Mouse (Mus musculus) stomach, embryonic 15.5 days (tissue): ENCODE measurements around the gene Per2. TPM values are rescaled to one million over a fixed set of nuclear protein-coding genes. Genes with fewer than 3 reads are reported as not detected.

Source experiments
- ATAC-seq: fragments of 200-750 bp; cut with Nextera tagmentation; 2 replicates; pipeline ENCODE4 v1.8.0; 2017; ENCODE audit warnings: low read depth, moderate number of reproducible peaks, moderate TSS enrichment; ENCODE audit not compliant: insufficient read depth, low FRiP score
- H3K27ac ChIP-seq: fragments of 300-500 bp; sonication (generic); 2 replicates; pipeline ENCODE4 v1.5.1; 2015; ENCODE audit warnings: mild to moderate bottlenecking, inconsistent platforms
- H3K27me3 ChIP-seq: fragments of 300-500 bp; sonication (generic); replicated peaks from 2 replicates; pipeline ENCODE4 v1.6.1; 2015; ENCODE audit warnings: inconsistent platforms
- H3K36me3 ChIP-seq: fragments of 300-500 bp; sonication (generic); 2 replicates; pipeline ENCODE4 v1.6.1; 2015; ENCODE audit warnings: inconsistent platforms
- H3K4me1 ChIP-seq: fragments of 300-500 bp; sonication (generic); 2 replicates; pipeline ENCODE4 v1.6.1; 2015; ENCODE audit warnings: inconsistent platforms
- H3K4me2 ChIP-seq: fragments of 300-500 bp; sonication (generic); 2 replicates; pipeline ENCODE4 v1.6.1; 2015; ENCODE audit warnings: mild to moderate bottlenecking, inconsistent platforms
- H3K4me3 ChIP-seq: fragments of 300-500 bp; sonication (generic); replicated peaks from 2 replicates; pipeline ENCODE4 v1.5.1; 2015; ENCODE audit warnings: inconsistent platforms
- H3K9ac ChIP-seq: fragments of 300-500 bp; sonication (generic); 2 replicates; pipeline ENCODE4 v1.6.1; 2015; ENCODE audit warnings: inconsistent platforms
- H3K9me3 ChIP-seq: fragments of 300-500 bp; sonication (generic); 2 replicates; pipeline ENCODE4 v1.6.1; 2016; ENCODE audit warnings: inconsistent platforms
- WGBS: fragments of 180-500 bp; shearing (Covaris S2); methylation state at CpG from one replicate; pipeline ENCODE4 v1.1.7; 2015; 5-methylcytosine and 5-hydroxymethylcytosine counted together
- polyA plus RNA-seq: library from polyadenylated mRNA; unstranded; fragments of >200 nt; fragmentation: Nextera tagmentation; extraction: Ambion mirVana; gene quantifications from 2 replicates; pipeline ENCODE4 v1.2.1, GENCODE M21; 2015

Gene Per2
- polyA plus RNA-seq, 1 experiment from 2014 or later: 6.5 TPM

DNA sequence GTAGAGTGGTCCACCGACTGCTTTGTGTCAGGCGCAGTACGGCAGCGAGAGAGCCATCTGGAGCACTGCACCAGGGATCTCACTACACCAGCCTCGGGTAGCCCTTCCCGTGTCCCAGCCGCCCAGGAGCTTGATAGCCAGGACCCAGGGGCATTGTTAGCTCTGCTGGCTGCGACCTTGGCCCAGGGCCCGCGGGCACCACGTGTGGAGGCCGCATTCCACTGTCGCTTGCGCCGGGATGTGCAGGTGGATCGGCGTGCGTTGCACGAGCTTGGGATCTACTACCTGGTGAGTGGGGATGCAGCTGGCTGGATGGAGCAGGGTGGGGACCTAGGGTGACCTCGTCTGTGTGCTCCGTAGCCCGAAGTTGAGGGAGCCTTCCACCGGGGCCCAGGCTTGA lies 89.1 kb downstream of the Per2 start:
- no peak for ATAC-seq
- peak overlapping the region; percentile 26; the same call in 1 of the 2 replicates for H3K27ac ChIP-seq
- peaks cover 6% of the 10 kb centered on the region; the same call in 1 of the 2 replicates for H3K4me1 ChIP-seq
- H3K9me3 ChIP-seq: no peaks in the 10 kb centered on the region
- 80% methylated on average over 23 of the region's 23 CpGs for WGBS
- no peak overlapping the region for H3K4me2 ChIP-seq
- peaks cover 43% of the 10 kb centered on the region for H3K36me3 ChIP-seq
- no peak overlapping the region for H3K9ac ChIP-seq
- H3K4me3 ChIP-seq: no peak overlapping the region
- no peaks in the 10 kb centered on the region for H3K27me3 ChIP-seq

DNA sequence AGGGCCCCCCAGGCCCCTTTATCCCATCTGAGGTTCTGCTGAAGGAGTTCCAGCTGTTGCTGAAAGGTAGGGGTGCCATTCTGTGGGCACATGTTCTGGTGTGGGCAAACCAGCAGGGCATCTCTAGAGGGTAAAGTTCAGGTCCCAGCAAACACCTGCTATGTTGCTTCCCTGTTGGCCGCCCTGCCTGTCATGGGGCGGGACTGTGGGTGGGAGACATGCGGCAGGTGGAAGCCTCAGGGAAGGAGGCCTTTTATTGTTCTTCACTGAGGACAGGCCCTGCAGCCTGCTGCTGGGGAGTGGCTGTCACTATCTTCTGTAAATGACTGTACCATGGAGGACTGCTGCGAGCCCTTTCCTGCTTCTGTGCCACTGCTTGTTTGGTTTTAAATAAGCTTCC lies 89.7 kb downstream of the Per2 start:
- 0 out of 2 replicates have a peak overlapping the region, but pooled peaks have one; percentile 9 for H3K9ac ChIP-seq
- no peak for ATAC-seq
- no peak overlapping the region for H3K4me2 ChIP-seq
- H3K4me3 ChIP-seq: no peak overlapping the region
- H3K27me3 ChIP-seq: no peaks in the 10 kb centered on the region
- WGBS: 45% methylated on average over 4 of the region's 4 CpGs
- H3K4me1 ChIP-seq: peaks cover 6% of the 10 kb centered on the region; the same call in 1 of the 2 replicates
- H3K36me3 ChIP-seq: peaks cover 37% of the 10 kb centered on the region
- no peak overlapping the region for H3K27ac ChIP-seq
- no peaks in the 10 kb centered on the region for H3K9me3 ChIP-seq

DNA sequence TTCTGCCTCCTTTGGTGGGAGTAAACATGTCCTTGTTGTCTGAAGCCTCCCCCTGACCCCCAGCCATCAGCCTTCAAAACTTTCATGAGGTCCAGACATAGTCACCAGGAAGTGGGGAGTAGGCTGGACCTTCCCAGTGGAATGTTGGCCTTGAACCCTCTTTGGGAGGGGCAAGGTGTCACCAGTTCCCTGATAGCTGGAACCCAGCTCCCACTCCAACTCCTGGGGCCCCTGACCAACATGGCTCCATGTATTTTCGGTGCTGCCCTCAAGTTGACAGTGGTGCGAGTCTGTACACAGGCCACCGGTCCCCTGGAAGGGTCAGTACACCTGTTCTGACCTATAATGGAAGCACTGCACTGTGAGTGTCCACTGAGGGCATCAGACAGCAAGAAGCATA lies 91.8 kb downstream of the Per2 start:
- ATAC-seq: no peak
- H3K27me3 ChIP-seq: no peaks in the 10 kb centered on the region
- peaks cover 19% of the 10 kb centered on the region for H3K36me3 ChIP-seq
- no peak overlapping the region for H3K4me2 ChIP-seq
- H3K4me3 ChIP-seq: no peak overlapping the region
- H3K4me1 ChIP-seq: peaks cover 6% of the 10 kb centered on the region; the same call in 1 of the 2 replicates
- no peaks in the 10 kb centered on the region for H3K9me3 ChIP-seq
- WGBS: 96% methylated on average over 3 of the region's 3 CpGs
- H3K27ac ChIP-seq: no peak overlapping the region
- H3K9ac ChIP-seq: no peak overlapping the region

DNA sequence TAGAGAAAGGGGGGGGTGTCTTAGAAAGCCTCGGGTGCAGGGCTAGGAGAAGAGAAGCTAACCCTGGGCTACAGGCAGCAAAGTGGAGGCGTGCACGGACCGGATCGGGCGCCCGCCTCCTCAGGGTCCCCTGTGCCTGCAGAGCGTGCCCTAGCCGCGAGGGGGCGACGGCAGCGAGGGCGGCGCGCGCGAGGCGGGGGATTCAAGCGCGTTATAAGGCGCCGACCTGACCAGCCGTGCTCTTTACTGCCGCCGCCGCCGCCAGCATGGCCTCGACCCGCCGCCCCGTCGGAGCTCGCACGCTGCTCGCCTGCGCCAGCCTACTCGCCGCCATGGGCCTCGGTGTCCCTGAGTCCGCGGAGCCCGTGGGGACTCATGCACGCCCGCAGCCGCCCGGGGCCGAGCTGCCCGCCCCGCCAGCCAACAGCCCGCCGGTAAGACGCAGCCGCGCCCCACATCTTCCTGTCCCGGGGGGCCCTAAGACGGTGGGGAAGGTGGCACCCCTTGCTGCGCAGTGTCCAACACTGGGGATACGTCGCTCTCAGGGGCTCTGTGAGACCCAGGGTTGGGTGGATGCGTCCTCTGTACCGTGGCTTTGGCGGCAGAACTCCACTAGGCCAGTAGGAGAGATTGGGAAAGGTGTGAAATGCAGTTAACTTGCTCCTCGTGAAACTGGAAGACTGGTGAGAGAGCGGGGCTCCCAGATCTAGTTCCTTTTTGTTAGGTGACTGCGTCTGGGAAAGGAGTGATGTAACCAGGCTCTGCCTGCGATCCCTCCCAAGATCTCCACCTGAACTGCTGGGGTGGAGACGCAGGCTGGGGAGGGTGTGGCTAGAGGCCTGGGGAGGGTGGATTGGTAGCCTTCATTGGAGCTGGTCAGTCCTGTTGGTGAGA lies 92.7 kb downstream of the Per2 start, which contains the start of gene Erfe:
TSS of gene Erfe (plus strand) at position 216 of the 894 bp plus-strand sequence.
- H3K4me2 ChIP-seq: peak within 1 kb of the TSS; percentile 92
- under 1% methylated on average over 67 of the region's 68 CpGs for WGBS
- H3K27me3 ChIP-seq: no peaks in the 10 kb centered on the region
- peaks cover 10% of the 10 kb centered on the region for H3K36me3 ChIP-seq
- ATAC-seq: peak; percentile 79
- peak within 1 kb of the TSS; percentile 45 for H3K9ac ChIP-seq
- peaks cover 6% of the 10 kb centered on the region; the same call in 1 of the 2 replicates for H3K4me1 ChIP-seq
- H3K4me3 ChIP-seq: peak within 1 kb of the TSS; percentile 48
- H3K27ac ChIP-seq: peak within 1 kb of the TSS; percentile 1; the same call in 1 of the 2 replicates
- H3K9me3 ChIP-seq: no peaks in the 10 kb centered on the region

Other genes with a start within 250 kb of the Per2 start
- gene Ube2f, start 209.0 kb downstream of the Per2 start, polyA plus RNA-seq: 66.9 and 68.8 TPM in 2 replicates
- gene Scly, start 161.0 kb downstream of the Per2 start, polyA plus RNA-seq: 18.3 and 19.8 TPM in 2 replicates
- gene Espnl, start 137.2 kb downstream of the Per2 start, polyA plus RNA-seq: 0.04 TPM in 1 of 2 replicates, not detected in the other
- 0.55 and 0.63 TPM in 2 replicates for gene Klhl30, start 108.3 kb downstream of the Per2 start, polyA plus RNA-seq
- 3.2 and 3.7 TPM in 2 replicates for gene Erfe, start 92.9 kb downstream of the Per2 start, polyA plus RNA-seq
- gene Ilkap, start 60.5 kb downstream of the Per2 start, polyA plus RNA-seq: 119 and 128 TPM in 2 replicates
- gene Hes6, start 45.3 kb downstream of the Per2 start, polyA plus RNA-seq: 82.9 and 89.5 TPM in 2 replicates
- gene Traf3ip1, start 35.3 kb upstream of the Per2 start, polyA plus RNA-seq: 7.8 and 8.4 TPM in 2 replicates
- 4.3 and 6.3 TPM in 2 replicates for gene Asb1, start 81.2 kb upstream of the Per2 start, polyA plus RNA-seq